Mouse (Mus musculus) olfactory bulb, adult 2 months (tissue): ENCODE data around the gene Srrm2. TPM values are rescaled to one million over a fixed set of nuclear protein-coding genes. Genes with fewer than 3 reads are reported as not detected.
A peak's percentile ranks its signal among the peaks of the same experiment; 100 is the strongest.

Experiments
- H3K27ac ChIP-seq: fragments of 200-500 bp; 2 replicates; pipeline ENCODE4 v1.5.1; 2012; ENCODE audit warnings: low read depth, low read length; ENCODE audit not compliant: insufficient read depth
- H3K4me1 ChIP-seq: fragments of 200-500 bp; 2 replicates; pipeline ENCODE4 v1.6.1; 2012; ENCODE audit warnings: low read length; ENCODE audit not compliant: control insufficient read depth, insufficient read depth
- H3K4me3 ChIP-seq: fragments of 200-500 bp; 2 replicates; pipeline ENCODE4 v1.5.1; 2012; ENCODE audit warnings: mild to moderate bottlenecking, low read depth, low read length, moderate library complexity; ENCODE audit not compliant: insufficient read depth
- CTCF ChIP-seq: fragments of 200-500 bp; IDR thresholded peaks from 2 replicates; pipeline ENCODE4 v1.5.1; 2012; ENCODE audit warnings: low read depth, mild to moderate bottlenecking, low read length, moderate library complexity; ENCODE audit not compliant: insufficient read depth
- POLR2A ChIP-seq: fragments of 200-500 bp; IDR thresholded peaks from 2 replicates; pipeline ENCODE4 v1.6.1; 2012; ENCODE audit warnings: mild to moderate bottlenecking, low read depth, low read length, moderate library complexity; ENCODE audit not compliant: insufficient read depth
- WGBS: fragments of 180-500 bp; shearing (Covaris S2); methylation state at CpG from one replicate; pipeline ENCODE4 v1.1.7; 2018; 5-methylcytosine and 5-hydroxymethylcytosine counted together
- polyA plus RNA-seq: library from polyadenylated mRNA; stranded (reverse); fragments of >200 nt; gene quantifications from 2 replicates; pipeline ENCODE4 v1.2.4, GENCODE M21; 2012; ENCODE audit warnings: low replicate concordance; ENCODE audit not compliant: missing spikeins, insufficient read depth, insufficient read length

Gene Srrm2
- 383 and 683 TPM in 2 replicates for polyA plus RNA-seq

DNA sequence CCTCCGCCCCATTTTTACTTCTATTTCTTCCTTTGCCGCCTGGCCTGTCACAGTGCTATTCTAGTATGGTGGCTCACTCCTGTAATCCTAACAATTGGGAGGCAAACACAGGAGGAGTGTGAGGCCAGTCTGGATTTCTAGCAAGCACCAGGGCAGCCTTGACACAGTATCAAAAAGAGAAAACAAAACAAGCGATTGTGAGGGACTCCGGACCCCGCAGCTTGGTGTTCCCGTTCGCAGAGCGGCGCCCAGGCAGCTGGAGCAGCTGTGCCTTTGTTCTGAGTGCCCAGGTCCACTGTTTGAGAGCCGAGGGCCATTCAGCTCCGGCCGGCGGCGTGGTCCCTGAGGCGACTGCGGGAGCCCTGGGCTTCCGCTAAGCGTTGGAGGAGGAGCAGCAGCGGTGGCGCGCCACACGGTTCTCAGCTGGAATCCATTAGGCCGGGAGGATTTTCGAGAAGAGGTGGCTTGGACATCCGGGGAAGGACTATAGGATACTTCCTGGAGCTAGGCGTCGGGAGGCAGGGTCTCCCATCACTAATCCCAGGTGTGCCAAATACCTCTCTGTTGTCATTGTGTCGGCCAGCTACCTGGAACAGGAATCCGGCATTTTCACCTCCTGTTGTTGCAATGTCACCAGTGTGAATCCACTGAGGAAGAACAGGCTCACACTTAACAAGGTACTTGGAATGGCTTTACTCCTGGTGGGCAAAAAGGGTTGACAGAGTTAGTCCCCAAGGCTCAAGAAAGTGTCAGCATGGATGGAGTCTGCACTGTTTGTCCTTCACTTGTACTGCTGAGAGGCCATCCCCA, at the start of gene Srrm2:
Gene Srrm2 (plus strand): TSS at position 264 of the 810 bp plus-strand sequence.
- Histone ChIP-seq H3K4me1 (peaks cover 23% of the 10 kb centered on the region), H3K27ac (peak within 1 kb of the TSS; percentile 93), H3K4me3 (peak within 1 kb of the TSS; percentile 53)
- TF ChIP-seq POLR2A (no peak), CTCF (no peak)
- WGBS: 1% methylated on average over 29 of the region's 29 CpGs

DNA sequence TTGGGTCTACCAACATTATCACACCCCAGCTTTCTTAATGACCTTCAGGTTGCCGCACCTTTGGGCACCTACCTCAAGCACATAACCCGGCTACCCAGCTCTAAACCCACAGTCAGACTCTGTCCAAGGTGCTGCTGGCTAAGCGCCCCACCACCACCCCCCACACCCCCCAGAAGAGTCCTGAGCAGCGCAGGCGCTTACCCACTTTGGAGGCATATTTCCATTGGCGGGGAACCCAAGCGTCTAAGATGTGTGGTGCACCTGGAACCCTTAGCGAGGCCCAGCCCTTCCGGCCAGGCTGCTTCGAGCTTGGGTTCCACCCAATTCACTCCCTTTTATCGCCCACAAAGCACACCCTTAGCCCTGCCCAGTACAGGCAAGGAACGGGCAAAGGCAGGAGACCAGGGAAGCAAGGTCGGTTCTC, 49.7 kb upstream of the Srrm2 start, which contains the start of gene Paqr4:
Gene Paqr4 (minus strand): TSS at position 270 of the 424 bp plus-strand sequence.
- WGBS: 11% methylated on average over 13 of the region's 13 CpGs
- H3K27ac ChIP-seq: peak within 1 kb of the TSS; percentile 76
- H3K4me1 ChIP-seq: peaks cover 36% of the 10 kb centered on the region
- H3K4me3 ChIP-seq: peak within 1 kb of the TSS; percentile 86
- TF ChIP-seq POLR2A (no peak), CTCF (no peak)

GRCm38 (mm10) chr17:23741359-23742209, 48.7 kb upstream of the Srrm2 start:
- H3K27ac ChIP-seq: no peak overlapping the region
- peak overlapping the region; percentile 14; the same call in 1 of the 2 replicates for H3K4me3 ChIP-seq
- 50% methylated on average over 38 of the region's 38 CpGs for WGBS
- TF ChIP-seq POLR2A (no peak), CTCF (no peak)
- peaks cover 42% of the 10 kb centered on the region for H3K4me1 ChIP-seq

DNA sequence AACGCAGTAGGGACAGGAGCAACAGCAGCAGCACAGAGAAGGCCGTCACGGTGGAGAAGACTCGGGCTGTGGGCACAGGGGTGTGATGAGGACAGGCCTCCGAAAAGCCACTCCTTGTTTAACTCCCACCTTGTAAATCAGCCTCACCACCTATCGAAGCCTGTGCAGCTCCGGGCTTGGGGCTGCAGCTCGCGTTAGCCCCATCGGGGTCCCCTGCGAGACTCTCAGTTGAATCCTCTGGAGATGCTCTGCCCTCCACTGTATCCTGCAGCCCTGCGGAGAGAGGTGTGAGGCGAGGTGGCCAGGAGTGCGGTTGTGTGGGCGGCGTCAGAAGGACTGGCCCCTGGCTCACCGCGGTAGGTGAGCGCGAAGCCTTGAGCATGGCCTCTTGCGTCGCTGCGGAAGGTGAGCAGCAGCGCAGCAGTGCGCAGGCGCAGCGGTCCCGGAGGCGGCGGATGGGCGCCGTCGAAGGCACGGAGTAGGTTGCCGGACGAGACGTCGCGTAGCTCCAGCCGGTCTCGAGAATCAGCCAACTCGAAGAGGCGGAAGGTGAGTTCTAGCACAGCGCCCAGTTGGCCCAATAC, 48.0 kb upstream of the Srrm2 start:
- Histone ChIP-seq H3K4me1 (peaks cover 42% of the 10 kb centered on the region), H3K27ac (no peak overlapping the region), H3K4me3 (peak overlapping the region; percentile 14)
- whole genome bisulfite sequencing: 10% methylated on average over 44 of the region's 44 CpGs
- TF ChIP-seq POLR2A (no peak), CTCF (no peak)

DNA sequence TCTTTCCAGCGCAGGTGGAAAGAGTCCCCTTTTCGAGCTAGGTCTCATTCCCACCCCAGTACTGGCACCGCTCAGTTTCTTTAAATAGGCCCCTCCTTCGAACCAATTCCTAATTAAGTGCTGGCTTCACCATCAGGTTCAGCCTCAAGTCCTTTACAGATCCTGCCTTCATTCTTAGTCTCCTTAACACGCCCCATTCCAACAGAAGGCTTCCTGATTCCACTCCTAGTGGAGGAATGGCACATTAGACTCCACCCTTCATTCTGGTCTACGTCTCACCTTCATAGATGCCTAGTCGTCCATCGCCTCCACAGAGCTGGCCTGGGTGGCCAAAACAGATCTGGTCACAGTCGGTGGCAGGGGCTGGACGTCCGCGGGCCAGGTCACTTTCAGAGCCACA, 47.4 kb upstream of the Srrm2 start:
- no peak overlapping the region for H3K4me3 ChIP-seq
- TF ChIP-seq POLR2A (no peak), CTCF (no peak)
- WGBS: 69% methylated on average over 12 of the region's 12 CpGs

GRCm38 (mm10) chr17:23744076-23744475, 46.3 kb upstream of the Srrm2 start:
- Histone ChIP-seq H3K4me3 (no peak overlapping the region), H3K4me1 (peaks cover 35% of the 10 kb centered on the region), H3K27ac (no peak overlapping the region)
- TF ChIP-seq POLR2A (no peak), CTCF (no peak)
- WGBS: 61% methylated on average over 8 of the region's 8 CpGs

More for the DNA sequence above, 47.4 kb upstream of the Srrm2 start:
- Histone ChIP-seq H3K4me1 (peaks cover 41% of the 10 kb centered on the region), H3K27ac (no peak overlapping the region)

DNA sequence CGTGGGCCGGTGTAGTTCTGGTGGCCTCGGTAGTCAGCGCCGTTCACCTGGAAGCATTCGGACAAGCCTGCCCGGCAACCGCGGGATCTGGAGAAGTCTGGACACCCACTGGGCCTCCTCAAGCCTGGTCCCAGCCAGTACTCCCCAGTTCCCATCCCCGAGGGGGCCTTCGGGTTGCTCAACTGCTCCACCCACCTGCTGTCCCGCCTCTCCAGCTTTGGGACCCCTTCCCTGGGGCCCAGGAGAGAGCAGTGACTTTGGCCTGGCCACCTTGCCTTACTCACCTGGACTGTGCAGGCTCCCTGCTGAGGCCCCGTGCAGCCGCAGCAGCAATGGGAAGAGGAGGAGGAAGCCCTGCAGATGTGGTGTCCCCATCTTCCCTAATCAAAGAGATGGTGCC, 45.7 kb upstream of the Srrm2 start:
- 15% methylated on average over 14 of the region's 14 CpGs for WGBS
- TF ChIP-seq CTCF (no peak), POLR2A (no peak)
- H3K27ac ChIP-seq: no peak overlapping the region
- peaks cover 32% of the 10 kb centered on the region for H3K4me1 ChIP-seq
- H3K4me3 ChIP-seq: no peak overlapping the region
